Mouse (Mus musculus): ENCODE measurements around the gene Cox19.

Cox19 gene

GRCm38 (mm10) chr5:139326111-139326696, 25.0 kb downstream of the Cox19 start:
- no peak for DNase-seq

- DNase-seq: peak; percentile 70
These were observed 25.7 kb downstream of the Cox19 start, which contains the start of gene Adap1 for GRCm38 (mm10) chr5:139325395-139325966. Gene Adap1 (minus strand): TSS chr5:139325622.

- DNase-seq: peak; percentile 59
These were observed 26.4 kb downstream of the Cox19 start for GRCm38 (mm10) chr5:139324691-139325394.

GRCm38 (mm10) chr5:139324045-139324491, 27.1 kb downstream of the Cox19 start:
- no peak for DNase-seq

- no peak for DNase-seq
These were observed 27.8 kb downstream of the Cox19 start for GRCm38 (mm10) chr5:139323260-139323924.

- DNase-seq: no peak
These were observed 29.9 kb downstream of the Cox19 start for GRCm38 (mm10) chr5:139321331-139321730.

GRCm38 (mm10) chr5:139320424-139320823, 30.8 kb downstream of the Cox19 start:
- DNase-seq: no peak

- DNase-seq: no peak
These were observed 33.3 kb downstream of the Cox19 start for GRCm38 (mm10) chr5:139317751-139318504.

GRCm38 (mm10) chr5:139316982-139317675, 34.1 kb downstream of the Cox19 start:
- DNase-seq: no peak

GRCm38 (mm10) chr5:139314941-139315642, 36.1 kb downstream of the Cox19 start:
- no peak for DNase-seq

- DNase-seq: no peak
These were observed 37.7 kb downstream of the Cox19 start for GRCm38 (mm10) chr5:139313536-139313935.

GRCm38 (mm10) chr5:139311822-139312221, 39.4 kb downstream of the Cox19 start:
- no peak for DNase-seq

- DNase-seq: no peak
These were observed 40.7 kb downstream of the Cox19 start for GRCm38 (mm10) chr5:139310477-139310876.

GRCm38 (mm10) chr5:139309946-139310345, 41.3 kb downstream of the Cox19 start:
- DNase-seq: no peak

- DNase-seq: peak; percentile 24
These were observed 47.6 kb downstream of the Cox19 start for GRCm38 (mm10) chr5:139303646-139304061.

- no peak for DNase-seq
These were observed 49.1 kb downstream of the Cox19 start for GRCm38 (mm10) chr5:139302101-139302500.

- no peak for DNase-seq
These were observed 53.5 kb downstream of the Cox19 start for GRCm38 (mm10) chr5:139297745-139298144.

GRCm38 (mm10) chr5:139297092-139297491, 54.1 kb downstream of the Cox19 start:
- DNase-seq: no peak

- DNase-seq: no peak
These were observed 57.1 kb downstream of the Cox19 start for GRCm38 (mm10) chr5:139294089-139294488.

GRCm38 (mm10) chr5:139291811-139292560, 59.2 kb downstream of the Cox19 start:
- DNase-seq: no peak

All from thymus, postnatal 14 days (tissue).